Mouse (Mus musculus) embryonic facial prominence, embryonic 13.5 days (tissue): ENCODE results near the gene Ctnna2. TPM values are rescaled to one million over a fixed set of nuclear protein-coding genes. Genes with fewer than 3 reads are reported as not detected.
A peak's percentile ranks its signal among the peaks of the same experiment; 100 is the strongest.

ENCODE experiments used
- ATAC-seq: fragments of 200-750 bp; cut with Nextera tagmentation; 2 replicates; pipeline ENCODE4 v1.8.0; 2017; ENCODE audit warnings: low read depth; ENCODE audit not compliant: insufficient number of reproducible peaks, insufficient read depth, low FRiP score, low TSS enrichment
- H3K27ac ChIP-seq: fragments of 300-500 bp; sonication (generic); 2 replicates; pipeline ENCODE4 v1.5.1; 2015; ENCODE audit warnings: moderate library complexity, mild to moderate bottlenecking, inconsistent platforms
- H3K27me3 ChIP-seq: fragments of 300-500 bp; sonication (generic); 2 replicates; pipeline ENCODE4 v1.6.1; 2015; ENCODE audit warnings: mild to moderate bottlenecking, inconsistent platforms
- H3K36me3 ChIP-seq: fragments of 300-500 bp; sonication (generic); 2 replicates; pipeline ENCODE4 v1.6.1; 2015; ENCODE audit warnings: mild to moderate bottlenecking, inconsistent platforms
- H3K4me1 ChIP-seq: fragments of 300-500 bp; sonication (generic); 2 replicates; pipeline ENCODE4 v1.6.1; 2015; ENCODE audit warnings: inconsistent platforms
- H3K4me2 ChIP-seq: fragments of 300-500 bp; sonication (generic); 2 replicates; pipeline ENCODE4 v1.6.1; 2015; ENCODE audit warnings: moderate library complexity, mild to moderate bottlenecking, inconsistent platforms
- H3K4me3 ChIP-seq: fragments of 300-500 bp; sonication (generic); 2 replicates; pipeline ENCODE4 v1.5.1; 2015; ENCODE audit warnings: mild to moderate bottlenecking, inconsistent platforms
- H3K9ac ChIP-seq: fragments of 300-500 bp; sonication (generic); 2 replicates; pipeline ENCODE4 v1.6.1; 2015; ENCODE audit warnings: mild to moderate bottlenecking, inconsistent platforms
- H3K9me3 ChIP-seq: fragments of 300-500 bp; sonication (generic); 2 replicates; pipeline ENCODE4 v1.6.1; 2016; ENCODE audit warnings: inconsistent platforms
- WGBS: fragments of 180-500 bp; shearing (Covaris S2); methylation state at CpG from one replicate; pipeline ENCODE4 v1.1.7; 2015; ENCODE audit warnings: mixed read lengths; 5-methylcytosine and 5-hydroxymethylcytosine counted together
- polyA plus RNA-seq: library from polyadenylated mRNA; unstranded; fragments of >200 nt; fragmentation: Nextera tagmentation; extraction: Ambion mirVana; gene quantifications from 2 replicates; pipeline ENCODE4 v1.2.1, GENCODE M21; 2015

Gene Ctnna2
- polyA plus RNA-seq, 1 experiment from 2014 or later: 9.1 TPM

GRCm38 (mm10) chr6:77868119-77868518 is 111.4 kb downstream of the Ctnna2 start:
- Histone ChIP-seq H3K9me3 (no peaks in the 10 kb centered on the region), H3K4me1 (0 out of 2 replicates have a peak, but pooled peaks cover 2% of the 10 kb centered on the region), H3K36me3 (no peaks in the 10 kb centered on the region), H3K4me3 (no peak overlapping the region), H3K4me2 (no peak overlapping the region), H3K27ac (0 out of 2 replicates have a peak overlapping the region, but pooled peaks have one; percentile 4), H3K9ac (no peak overlapping the region), H3K27me3 (no peaks in the 10 kb centered on the region)
- WGBS: 25% methylated on average over 3 of the region's 3 CpGs
- ATAC-seq: no peak

DNA sequence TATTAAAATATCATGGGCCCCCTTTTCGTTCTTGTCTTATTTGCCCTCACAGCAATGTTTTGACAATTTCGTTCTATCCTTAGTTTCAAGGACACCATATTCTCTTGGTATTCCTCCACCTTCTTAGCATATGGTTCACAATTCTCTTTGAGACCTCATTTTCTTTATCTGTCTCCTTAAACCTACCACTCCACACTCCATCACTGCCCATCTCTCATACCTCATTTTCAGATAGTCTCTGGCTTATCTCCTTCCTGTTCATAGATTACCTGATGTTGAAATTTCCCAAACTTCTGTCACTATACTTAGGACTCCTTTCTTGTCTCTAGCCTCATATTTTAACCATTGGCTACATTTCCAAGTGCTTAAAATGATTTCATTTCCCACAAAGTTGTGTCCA is 116.1 kb downstream of the Ctnna2 start:
- H3K36me3 ChIP-seq: no peaks in the 10 kb centered on the region
- WGBS: 93% methylated on average over 2 of the region's 2 CpGs
- H3K27ac ChIP-seq: no peak overlapping the region
- H3K9ac ChIP-seq: no peak overlapping the region
- H3K27me3 ChIP-seq: no peaks in the 10 kb centered on the region
- 0 out of 2 replicates have a peak, but pooled peaks cover 2% of the 10 kb centered on the region for H3K4me1 ChIP-seq
- no peak overlapping the region for H3K4me2 ChIP-seq
- H3K4me3 ChIP-seq: no peak overlapping the region
- H3K9me3 ChIP-seq: no peaks in the 10 kb centered on the region
- no peak for ATAC-seq

DNA sequence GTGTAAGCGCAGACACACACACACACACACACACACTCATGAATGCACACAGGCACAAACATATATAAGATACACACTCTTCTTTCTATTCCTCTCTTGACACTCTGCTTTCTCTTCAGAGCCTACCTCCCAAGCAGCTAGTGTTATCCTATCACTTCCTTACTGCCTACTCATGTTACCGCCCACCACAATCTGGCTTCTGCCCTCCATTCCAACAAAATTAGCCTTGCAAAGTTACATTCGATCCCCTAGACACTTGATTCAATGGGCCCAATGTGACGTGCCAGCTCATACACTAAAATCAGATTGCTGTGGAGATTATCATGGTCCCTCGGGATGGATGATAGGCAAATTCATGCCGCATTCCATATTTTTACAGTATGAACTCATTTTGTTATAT is 116.7 kb downstream of the Ctnna2 start:
- H3K9me3 ChIP-seq: no peaks in the 10 kb centered on the region
- no peaks in the 10 kb centered on the region for H3K36me3 ChIP-seq
- H3K27me3 ChIP-seq: no peaks in the 10 kb centered on the region
- H3K4me2 ChIP-seq: no peak overlapping the region
- WGBS: 51% methylated on average over 6 of the region's 6 CpGs
- no peak overlapping the region for H3K27ac ChIP-seq
- no peak overlapping the region for H3K9ac ChIP-seq
- no peak overlapping the region for H3K4me3 ChIP-seq
- no peaks in the 10 kb centered on the region for H3K4me1 ChIP-seq
- no peak for ATAC-seq

DNA sequence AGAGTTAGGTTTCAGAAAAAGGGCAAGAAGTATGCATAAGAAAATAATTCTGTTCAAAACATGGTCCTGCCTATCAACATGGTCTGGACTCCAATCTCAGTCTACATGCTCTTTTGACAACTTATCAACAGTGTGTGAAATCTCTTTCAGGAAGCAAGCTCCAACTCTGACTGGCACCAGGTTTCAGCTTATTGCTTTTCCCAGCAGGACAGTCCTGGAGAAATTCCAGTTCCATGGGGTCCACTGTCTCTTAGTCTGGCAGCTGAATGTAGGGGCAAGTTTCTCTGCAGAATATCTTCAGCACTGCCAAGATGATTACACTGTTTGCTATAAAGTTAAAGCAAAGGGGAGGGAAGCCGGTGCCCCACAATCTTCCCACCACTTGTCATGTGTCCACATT is 130.1 kb downstream of the Ctnna2 start:
- no peak overlapping the region for H3K27ac ChIP-seq
- no peaks in the 10 kb centered on the region for H3K9me3 ChIP-seq
- no peak overlapping the region for H3K4me2 ChIP-seq
- H3K36me3 ChIP-seq: no peaks in the 10 kb centered on the region
- H3K4me1 ChIP-seq: no peaks in the 10 kb centered on the region
- H3K9ac ChIP-seq: no peak overlapping the region
- no peak for ATAC-seq
- 82% methylated on average over 1 of the region's 1 CpGs for WGBS
- no peaks in the 10 kb centered on the region for H3K27me3 ChIP-seq
- no peak overlapping the region for H3K4me3 ChIP-seq

- no peak overlapping the region for H3K9ac ChIP-seq
- H3K4me2 ChIP-seq: no peak overlapping the region
- H3K36me3 ChIP-seq: no peaks in the 10 kb centered on the region
- no peaks in the 10 kb centered on the region for H3K4me1 ChIP-seq
- no peaks in the 10 kb centered on the region for H3K9me3 ChIP-seq
- ATAC-seq: no peak
- no peak overlapping the region for H3K4me3 ChIP-seq
- H3K27me3 ChIP-seq: no peaks in the 10 kb centered on the region
- no peak overlapping the region for H3K27ac ChIP-seq
Measured at GRCm38 (mm10) chr6:77848796-77849195, 130.7 kb downstream of the Ctnna2 start.

GRCm38 (mm10) chr6:77847651-77848050 is 131.8 kb downstream of the Ctnna2 start:
- H3K4me2 ChIP-seq: no peak overlapping the region
- WGBS: 87% methylated on average over 2 of the region's 2 CpGs
- no peak overlapping the region for H3K4me3 ChIP-seq
- no peaks in the 10 kb centered on the region for H3K4me1 ChIP-seq
- H3K9me3 ChIP-seq: no peaks in the 10 kb centered on the region
- ATAC-seq: no peak
- no peak overlapping the region for H3K9ac ChIP-seq
- no peak overlapping the region for H3K27ac ChIP-seq
- no peaks in the 10 kb centered on the region for H3K36me3 ChIP-seq
- H3K27me3 ChIP-seq: no peaks in the 10 kb centered on the region

DNA sequence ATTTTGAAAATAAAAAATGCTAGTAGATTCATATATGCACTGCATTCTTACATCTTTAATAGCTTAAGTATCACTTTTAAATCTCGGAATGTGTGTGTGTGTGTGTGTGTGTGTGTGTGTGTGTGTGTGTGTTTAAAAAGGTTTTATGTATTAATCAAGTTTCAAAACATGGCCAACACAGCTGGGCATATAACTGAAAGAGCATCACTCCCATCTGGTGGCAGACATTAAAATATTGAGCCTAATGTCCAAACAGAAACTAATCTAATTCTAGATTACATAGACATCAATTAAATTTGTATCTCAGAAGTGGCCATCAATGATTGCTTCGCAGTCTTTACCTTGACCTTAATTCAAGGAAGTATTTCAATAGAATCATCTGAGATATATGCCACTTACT is 140.4 kb downstream of the Ctnna2 start:
- Histone ChIP-seq H3K4me2 (no peak overlapping the region), H3K27ac (no peak overlapping the region), H3K36me3 (no peaks in the 10 kb centered on the region), H3K4me3 (no peak overlapping the region), H3K4me1 (peaks cover 9% of the 10 kb centered on the region), H3K27me3 (no peaks in the 10 kb centered on the region), H3K9ac (no peak overlapping the region), H3K9me3 (no peaks in the 10 kb centered on the region)
- no peak for ATAC-seq
- 67% methylated on average over 2 of the region's 2 CpGs for WGBS

DNA sequence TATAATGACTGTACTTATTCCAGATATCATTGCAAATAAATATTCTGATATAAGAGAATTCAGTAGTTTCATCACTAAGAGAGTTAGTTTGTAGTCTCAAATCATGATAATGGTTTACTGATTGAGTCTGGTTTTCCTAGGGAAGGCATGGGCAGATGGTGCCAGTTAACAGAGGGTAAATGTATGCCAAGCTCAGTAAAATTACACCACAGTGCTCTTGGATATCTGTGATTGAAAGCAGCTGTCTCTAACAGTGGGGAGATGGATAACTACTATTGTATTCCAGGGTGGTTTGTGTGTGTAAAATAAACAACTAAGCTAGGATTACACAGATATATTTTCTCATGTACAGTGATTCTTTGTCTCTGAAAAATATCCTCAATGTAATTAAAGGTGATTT is 140.8 kb downstream of the Ctnna2 start:
- H3K27ac ChIP-seq: no peak overlapping the region
- H3K36me3 ChIP-seq: no peaks in the 10 kb centered on the region
- H3K27me3 ChIP-seq: no peaks in the 10 kb centered on the region
- no peak overlapping the region for H3K4me3 ChIP-seq
- H3K4me2 ChIP-seq: no peak overlapping the region
- no peak overlapping the region for H3K9ac ChIP-seq
- no peak for ATAC-seq
- H3K9me3 ChIP-seq: no peaks in the 10 kb centered on the region
- peaks cover 9% of the 10 kb centered on the region for H3K4me1 ChIP-seq

DNA sequence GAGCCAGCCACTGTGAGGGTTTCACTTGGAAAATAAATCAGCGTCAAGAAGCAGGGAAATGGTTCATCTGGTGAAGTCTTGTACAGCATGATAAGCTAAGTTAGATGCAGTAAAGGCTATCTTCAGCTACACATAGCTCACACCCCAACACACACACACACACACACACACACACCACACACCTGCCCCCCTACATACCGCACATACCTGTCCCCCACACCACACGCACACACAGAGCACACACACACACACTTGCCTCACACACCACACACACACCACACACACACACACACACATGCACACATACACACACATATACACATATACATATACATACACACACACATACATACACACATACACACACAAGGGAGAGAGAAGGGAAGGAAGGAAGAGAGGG is 142.0 kb downstream of the Ctnna2 start:
- Histone ChIP-seq H3K4me1 (peaks cover 9% of the 10 kb centered on the region), H3K36me3 (no peaks in the 10 kb centered on the region), H3K27me3 (no peaks in the 10 kb centered on the region), H3K4me3 (no peak overlapping the region), H3K9ac (no peak overlapping the region), H3K9me3 (no peaks in the 10 kb centered on the region), H3K4me2 (no peak overlapping the region), H3K27ac (no peak overlapping the region)
- no peak for ATAC-seq
- 96% methylated on average over 3 of the region's 3 CpGs for WGBS

- H3K9me3 ChIP-seq: no peaks in the 10 kb centered on the region
- H3K27ac ChIP-seq: no peak overlapping the region
- H3K36me3 ChIP-seq: no peaks in the 10 kb centered on the region
- no peaks in the 10 kb centered on the region for H3K27me3 ChIP-seq
- H3K9ac ChIP-seq: no peak overlapping the region
- peaks cover 9% of the 10 kb centered on the region for H3K4me1 ChIP-seq
- no peak overlapping the region for H3K4me2 ChIP-seq
- 61% methylated on average over 2 of the region's 2 CpGs for WGBS
- ATAC-seq: no peak
- H3K4me3 ChIP-seq: no peak overlapping the region
Measured at GRCm38 (mm10) chr6:77834680-77835079, 144.8 kb downstream of the Ctnna2 start.

- H3K4me1 ChIP-seq: no peaks in the 10 kb centered on the region
- no peaks in the 10 kb centered on the region for H3K27me3 ChIP-seq
- no peak overlapping the region for H3K9ac ChIP-seq
- ATAC-seq: no peak
- no peak overlapping the region for H3K4me2 ChIP-seq
- H3K9me3 ChIP-seq: no peaks in the 10 kb centered on the region
- H3K4me3 ChIP-seq: no peak overlapping the region
- H3K27ac ChIP-seq: no peak overlapping the region
- 79% methylated on average over 1 of the region's 1 CpGs for WGBS
- H3K36me3 ChIP-seq: no peaks in the 10 kb centered on the region
Measured at GRCm38 (mm10) chr6:77827526-77827925, 152.0 kb downstream of the Ctnna2 start.

DNA sequence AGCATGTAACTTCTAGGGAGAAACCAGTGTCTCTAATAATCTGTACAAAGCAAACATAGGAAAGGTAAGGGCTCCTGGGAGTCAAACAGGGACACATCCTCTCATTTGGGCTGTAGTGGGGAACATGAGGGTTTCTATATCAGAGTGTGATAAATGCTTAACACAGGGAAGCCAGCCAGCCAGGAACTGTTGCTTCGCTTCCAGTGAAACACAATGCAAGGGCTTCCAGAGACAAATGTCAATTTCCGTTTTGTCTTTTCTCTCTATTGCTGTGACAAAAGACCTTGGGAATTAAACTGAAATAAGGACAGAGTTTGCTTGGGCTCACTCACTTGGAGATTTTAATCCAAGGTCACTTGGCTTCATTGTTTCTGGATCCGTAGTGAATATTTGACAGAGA is 162.4 kb downstream of the Ctnna2 start:
- WGBS: 76% methylated on average over 3 of the region's 3 CpGs
- no peak for ATAC-seq

GRCm38 (mm10) chr6:77811041-77811440 is 168.5 kb downstream of the Ctnna2 start:
- Histone ChIP-seq H3K4me1 (no peaks in the 10 kb centered on the region), H3K36me3 (no peaks in the 10 kb centered on the region), H3K4me3 (no peak overlapping the region), H3K27me3 (no peaks in the 10 kb centered on the region), H3K9me3 (no peaks in the 10 kb centered on the region), H3K27ac (no peak overlapping the region), H3K9ac (no peak overlapping the region), H3K4me2 (no peak overlapping the region)
- 79% methylated on average over 3 of the region's 3 CpGs for WGBS
- no peak for ATAC-seq

More for the DNA sequence above, 162.4 kb downstream of the Ctnna2 start:
- Histone ChIP-seq H3K4me1 (no peaks in the 10 kb centered on the region), H3K36me3 (no peaks in the 10 kb centered on the region), H3K27ac (no peak overlapping the region), H3K4me3 (no peak overlapping the region), H3K9ac (no peak overlapping the region), H3K9me3 (no peaks in the 10 kb centered on the region), H3K4me2 (no peak overlapping the region), H3K27me3 (no peaks in the 10 kb centered on the region)
